Mouse (Mus musculus) adrenal gland, postnatal 14 days (tissue): ENCODE measurements around the gene Draxin. TPM values are rescaled to one million over a fixed set of nuclear protein-coding genes. Genes with fewer than 3 reads are reported as not detected.
A peak's percentile ranks its signal among the peaks of the same experiment; 100 is the strongest.
"Not testable (repeated sequence)": the region's sequence is repeated elsewhere in the genome, so short reads cannot be mapped to it uniquely, and the experiment has no call there.

Source experiments
- DNase-seq: peaks from one replicate; pipeline ENCODE4 v3.0.0; 2021; ENCODE audit warnings: mixed read lengths
- total RNA-seq: library from RNA; stranded (reverse); gene quantifications from 2 replicates; pipeline ENCODE4 v1.2.3, GENCODE M21; 2021

Gene Draxin
- total RNA-seq, 1 experiment from 2014 or later = 0.11 TPM

GRCm38 (mm10) chr4:148151267-148152168, 21.0 kb upstream of the Draxin start, which contains the start of gene Fbxo6:
Gene Fbxo6 (minus strand): TSS chr4:148152140.
- DNase-seq = peak; percentile 94

GRCm38 (mm10) chr4:148150953-148151266, 20.4 kb upstream of the Draxin start:
- no peak for DNase-seq

DNA sequence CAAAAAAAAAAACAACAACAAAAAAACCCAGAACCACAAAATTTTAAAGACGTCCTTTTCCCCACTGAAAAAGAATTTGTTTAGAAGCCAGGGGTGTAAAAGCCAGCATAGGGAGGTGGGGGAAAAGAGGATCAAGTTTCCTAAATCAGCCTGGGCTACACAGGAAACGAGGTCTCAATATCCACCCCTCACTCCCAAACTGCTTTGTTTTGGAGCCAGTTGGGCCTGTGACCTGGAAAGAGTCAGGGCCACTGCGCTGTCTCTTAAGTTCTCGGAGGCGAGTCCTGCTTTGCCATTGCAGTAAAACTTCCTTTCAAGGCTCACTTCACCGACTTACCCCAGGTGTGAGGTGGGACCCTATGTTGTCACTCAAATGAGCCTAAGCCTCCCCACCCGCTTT, 19.7 kb upstream of the Draxin start:
- DNase-seq = no peak

- no peak for DNase-seq
Measured at GRCm38 (mm10) chr4:148149540-148149939, 19.0 kb upstream of the Draxin start.

- no peak for DNase-seq
Measured at GRCm38 (mm10) chr4:148147714-148148113, 17.2 kb upstream of the Draxin start.

DNA sequence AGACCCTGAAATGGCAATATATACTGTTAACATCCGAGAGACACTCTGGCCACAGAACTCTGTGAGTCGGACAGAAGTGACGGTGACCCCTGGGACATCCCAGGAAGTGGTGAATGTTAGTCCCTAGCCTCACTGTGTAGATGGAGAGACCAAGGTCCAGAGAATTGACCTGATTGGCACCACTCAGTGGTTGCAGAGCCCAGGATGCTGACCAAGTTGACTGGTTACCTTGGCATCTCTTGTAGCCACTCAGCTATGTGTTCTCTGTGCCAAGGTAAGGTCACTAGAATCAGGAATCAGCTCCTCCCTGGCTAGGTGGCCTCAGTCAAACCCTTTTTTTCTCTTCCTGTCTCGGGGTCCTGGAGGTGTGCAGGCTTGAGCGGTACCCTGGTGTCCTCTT, 13.2 kb upstream of the Draxin start:
- no peak for DNase-seq

GRCm38 (mm10) chr4:148140098-148141011, 9.9 kb upstream of the Draxin start:
- peak; percentile 95 for DNase-seq

DNA sequence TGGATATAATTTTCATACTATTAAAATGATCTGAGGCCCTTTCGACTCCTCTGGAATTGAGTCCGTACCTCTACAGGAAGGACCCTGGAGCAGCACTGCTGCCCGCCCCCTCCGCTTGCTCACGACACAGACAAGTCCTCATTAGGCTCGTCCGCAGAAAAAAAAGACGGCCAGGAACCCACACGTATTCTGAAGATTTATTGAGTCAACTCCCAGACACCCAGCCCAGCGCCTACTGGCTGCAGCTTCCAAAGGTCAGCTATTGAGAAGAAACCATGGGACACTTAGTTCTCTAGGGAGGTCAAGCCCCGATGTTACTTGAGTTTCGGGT, 9.2 kb upstream of the Draxin start:
- no peak for DNase-seq

- DNase-seq = no peak
Measured at GRCm38 (mm10) chr4:148137503-148137902, 7.0 kb upstream of the Draxin start.

DNA sequence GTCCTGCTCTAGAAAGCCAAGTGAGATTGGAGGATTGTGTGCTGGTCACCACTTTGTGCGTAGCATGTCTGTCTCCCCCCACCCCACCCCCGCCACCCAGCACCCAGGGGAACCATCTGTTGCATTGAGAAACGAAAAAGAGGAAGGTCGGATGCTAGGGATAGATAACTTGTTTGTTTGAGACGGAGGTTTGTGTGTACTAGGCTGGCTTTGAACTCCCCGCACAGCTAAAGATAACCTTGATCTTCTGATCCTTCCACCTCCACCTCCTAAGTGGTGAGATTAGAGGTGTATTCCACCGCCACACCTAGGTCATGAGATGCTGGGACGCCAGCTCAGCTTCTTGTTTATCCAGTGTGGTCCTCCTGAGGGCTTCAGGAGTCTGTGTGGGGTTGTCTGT, 4.5 kb upstream of the Draxin start:
- no peak for DNase-seq

DNA sequence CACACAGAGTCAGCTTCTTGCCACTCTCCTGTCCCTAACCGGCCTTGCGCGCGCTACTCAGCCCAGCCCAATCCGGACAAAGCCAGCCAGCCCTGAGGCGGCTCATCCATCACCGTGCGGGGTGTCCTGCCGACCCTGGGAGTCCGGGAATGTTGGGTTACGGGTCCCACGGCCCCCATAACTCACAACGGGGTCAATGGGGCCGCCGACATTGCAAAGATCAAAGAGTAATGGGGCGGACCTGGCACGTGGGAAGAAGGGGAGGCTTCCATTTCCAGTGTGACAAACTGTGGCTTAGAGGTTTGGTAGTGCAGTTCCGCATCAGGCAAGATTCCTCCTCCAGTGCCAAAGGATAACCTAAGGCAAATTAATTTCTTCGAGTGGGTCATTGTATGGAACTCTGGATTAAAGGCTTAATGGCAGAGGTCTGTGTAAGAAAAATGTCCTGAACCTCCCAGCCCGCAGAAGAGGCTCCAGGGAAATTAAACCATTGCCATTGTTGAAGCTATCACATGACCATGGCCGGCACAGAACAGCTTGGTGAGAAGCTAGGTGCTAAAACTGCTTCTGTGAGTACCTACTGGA, 1.1 kb upstream of the Draxin start:
- peak; percentile 56 for DNase-seq

GRCm38 (mm10) chr4:148130133-148130532, 365 bp downstream of the Draxin start, which contains the start of gene Mad2l2:
Gene Mad2l2 (plus strand): TSS chr4:148130384.
- DNase-seq = no peak

DNA sequence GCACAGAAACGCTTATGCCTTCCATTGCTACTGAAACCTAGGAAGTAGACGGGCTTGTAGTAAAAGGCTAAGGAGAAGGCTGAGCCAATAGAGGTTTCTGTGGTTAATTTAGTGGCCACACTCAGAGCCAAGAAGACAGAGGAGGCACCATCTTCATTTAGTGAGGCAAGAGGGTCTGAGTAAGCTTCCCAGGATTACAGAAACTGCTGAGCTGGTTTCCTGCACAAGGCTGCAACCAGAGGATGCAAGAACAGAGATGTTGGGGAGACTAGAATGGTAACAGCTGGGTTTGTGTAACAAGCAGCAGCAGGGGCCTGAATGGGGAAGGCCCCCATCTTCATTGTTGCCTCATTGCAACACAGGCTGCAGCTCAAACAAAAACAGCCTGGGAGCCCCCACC, 1.8 kb downstream of the Draxin start:
- no peak for DNase-seq

GRCm38 (mm10) chr4:148128241-148128640, 2.3 kb downstream of the Draxin start:
- no peak for DNase-seq

GRCm38 (mm10) chr4:148122694-148123066, 7.8 kb downstream of the Draxin start:
- no peak for DNase-seq

DNA sequence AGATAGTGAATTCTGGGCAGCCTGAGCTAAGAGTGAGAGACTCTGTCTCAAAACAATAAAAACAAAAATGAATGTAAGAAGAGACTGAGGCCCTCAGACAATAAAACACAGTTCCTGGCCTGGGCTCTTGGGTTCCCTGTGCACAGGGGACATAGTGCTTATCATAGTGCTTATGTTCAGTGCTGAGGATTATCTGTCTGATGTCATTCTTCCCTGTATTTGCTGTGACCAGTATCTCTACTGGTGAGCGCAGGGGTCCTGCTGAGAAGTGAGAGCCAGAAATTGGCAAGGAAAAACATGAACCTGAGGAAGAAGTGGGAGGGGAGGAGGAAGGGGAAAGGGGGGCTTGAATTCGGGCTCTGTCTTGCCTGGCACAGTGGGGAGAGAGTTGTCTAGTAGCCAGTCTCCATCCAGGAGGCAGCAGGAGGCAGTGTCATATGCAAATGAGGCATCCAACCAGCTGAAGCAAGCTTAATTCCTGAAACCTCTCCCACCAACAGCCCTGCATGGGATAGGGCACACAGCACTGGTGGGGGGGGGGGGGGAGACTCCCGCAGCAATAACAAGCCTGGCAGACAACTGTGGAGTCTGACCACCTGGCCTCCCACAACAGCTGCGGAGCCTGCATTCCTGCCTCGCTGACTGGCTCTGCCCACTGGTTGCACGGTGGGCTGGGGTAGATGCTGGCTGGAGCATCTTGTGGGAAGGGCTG, 8.4 kb downstream of the Draxin start:
- no peak for DNase-seq

- no peak for DNase-seq
Measured at GRCm38 (mm10) chr4:148121362-148121761, 9.1 kb downstream of the Draxin start.

- DNase-seq = no peak
Measured at GRCm38 (mm10) chr4:148120555-148120954, 9.9 kb downstream of the Draxin start.

DNA sequence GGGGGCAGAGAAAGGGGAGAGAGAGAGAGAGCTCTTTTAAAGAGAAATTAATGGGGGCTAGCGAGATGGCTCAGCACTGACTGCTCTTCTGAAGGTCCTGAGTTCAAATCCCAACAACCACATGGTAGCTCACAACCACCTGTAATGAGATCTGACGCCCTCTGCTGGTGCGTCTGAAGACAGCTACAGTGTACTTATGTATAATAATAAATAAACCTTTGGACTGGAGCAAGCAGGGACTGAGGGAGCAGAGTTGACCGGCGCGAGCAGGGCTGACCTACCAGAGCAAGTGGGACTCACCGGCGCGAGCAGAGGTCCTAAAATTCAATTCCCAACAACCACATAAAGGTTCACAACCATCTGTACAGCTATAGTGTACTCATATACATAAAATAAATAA, 10.9 kb downstream of the Draxin start:
- DNase-seq = not testable (repeated sequence)

- DNase-seq = no peak
Measured at GRCm38 (mm10) chr4:148117392-148117791, 13.1 kb downstream of the Draxin start.

- no peak for DNase-seq
Measured at GRCm38 (mm10) chr4:148116657-148117056, 13.8 kb downstream of the Draxin start.

DNA sequence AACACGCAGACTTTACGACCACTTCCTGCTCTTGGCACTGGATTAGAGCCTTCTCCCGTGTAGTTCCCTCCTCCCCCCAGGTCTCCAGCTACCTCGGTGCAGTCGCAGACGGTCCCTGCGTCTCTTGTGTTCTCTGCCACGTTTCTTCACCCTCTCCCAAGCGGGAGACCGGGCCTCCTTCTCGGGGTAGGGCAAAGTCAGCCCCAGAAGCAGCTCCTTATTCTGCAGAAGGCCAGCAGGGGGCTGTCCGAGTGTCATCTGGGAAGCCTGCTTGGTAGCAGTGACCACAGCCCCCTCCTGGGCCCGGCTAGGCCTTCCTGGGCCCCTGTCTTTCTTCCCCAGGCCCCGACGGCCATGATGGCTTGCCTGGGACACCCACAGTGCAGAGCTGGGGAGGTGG, 15.0 kb downstream of the Draxin start:
- peak; percentile 54 for DNase-seq
